Mouse (Mus musculus) liver, embryonic 14.5 days (tissue): ENCODE results near the gene Dnhd1.

Experiments
- CTCF ChIP-seq: IDR thresholded peaks from 2 replicates; pipeline ENCODE4 v1.5.1; 2016; ENCODE audit warnings: antibody characterized with exemption, low read depth, control low read depth
- EP300 ChIP-seq: IDR thresholded peaks from 2 replicates; pipeline ENCODE4 v1.6.1; 2016; ENCODE audit warnings: antibody characterized with exemption, low read depth

DNA sequence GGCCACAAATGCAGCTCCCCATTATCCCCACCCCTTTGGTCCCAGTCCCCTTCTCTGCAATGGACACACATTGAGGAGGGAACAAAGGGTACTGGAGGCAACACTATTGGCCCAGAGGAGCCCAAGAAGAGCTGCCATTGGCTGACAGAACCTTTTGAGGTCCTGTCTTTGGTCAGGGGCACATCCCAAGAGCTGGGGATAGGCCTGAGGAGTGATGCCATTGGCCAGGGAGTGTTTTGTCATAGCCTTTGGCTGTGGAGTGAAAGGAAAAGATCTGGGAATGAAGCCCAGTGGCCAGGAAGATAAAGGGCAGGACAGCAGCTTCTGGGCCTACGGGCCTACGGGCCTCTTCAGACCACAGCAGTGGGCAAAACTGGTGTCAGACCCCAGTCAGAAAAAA, 14.9 kb upstream of the Dnhd1 start:
- TF ChIP-seq CTCF (no peak), EP300 (no peak)
